Mouse (Mus musculus) neural tube, embryonic 14.5 days (tissue): ENCODE data around the gene Tssk2. TPM values are rescaled to one million over a fixed set of nuclear protein-coding genes. Genes with fewer than 3 reads are reported as not detected.
A peak's percentile ranks its signal among the peaks of the same experiment; 100 is the strongest.

Experiments used
- ATAC-seq: fragments of 200-750 bp; cut with Nextera tagmentation; 2 replicates; pipeline ENCODE4 v1.8.0; 2017; ENCODE audit warnings: low read depth, mild to moderate bottlenecking, moderate TSS enrichment, moderate library complexity
- H3K27ac ChIP-seq: fragments of 300-500 bp; sonication (generic); 2 replicates; pipeline ENCODE4 v1.5.1; 2014; ENCODE audit warnings: low read depth, mild to moderate bottlenecking, control low read depth, low read length, moderate library complexity, mixed read lengths
- H3K27me3 ChIP-seq: fragments of 300-500 bp; sonication (generic); 2 replicates; pipeline ENCODE4 v1.6.1; 2014; ENCODE audit warnings: low read length; ENCODE audit not compliant: control insufficient read depth, insufficient read depth
- H3K36me3 ChIP-seq: fragments of 300-500 bp; sonication (generic); 2 replicates; pipeline ENCODE4 v1.6.1; 2014; ENCODE audit warnings: low read length, mixed read lengths; ENCODE audit not compliant: control insufficient read depth, insufficient read depth
- H3K4me1 ChIP-seq: fragments of 300-500 bp; sonication (generic); 2 replicates; pipeline ENCODE4 v1.6.1; 2014; ENCODE audit warnings: low read length; ENCODE audit not compliant: control insufficient read depth, insufficient read depth
- H3K4me2 ChIP-seq: fragments of 300-500 bp; sonication (generic); 2 replicates; pipeline ENCODE4 v1.6.1; 2014; ENCODE audit warnings: mild to moderate bottlenecking, low read depth, low read length, control low read depth
- H3K4me3 ChIP-seq: fragments of 300-500 bp; sonication (generic); 2 replicates; pipeline ENCODE4 v1.5.1; 2014; ENCODE audit warnings: low read depth, low read length, control low read depth, mixed read lengths
- H3K9ac ChIP-seq: fragments of 300-500 bp; sonication (generic); replicated peaks from 2 replicates; pipeline ENCODE4 v1.6.1; 2014; ENCODE audit warnings: low read depth, mild to moderate bottlenecking, control low read depth, low read length, mixed read lengths
- H3K9me3 ChIP-seq: fragments of 300-500 bp; sonication (generic); 2 replicates; pipeline ENCODE4 v1.6.1; 2016; ENCODE audit warnings: low read length; ENCODE audit not compliant: control insufficient read depth
- whole genome bisulfite sequencing: fragments of 180-500 bp; shearing (Covaris S2); extraction: QIAGEN DNeasy Blood & Tissue Kit; methylation state at CpG from one replicate; pipeline ENCODE4 v1.1.7; 2014; 5-methylcytosine and 5-hydroxymethylcytosine counted together
- polyA plus RNA-seq: library from polyadenylated mRNA; unstranded; fragments of >200 nt; fragmentation: Nextera tagmentation; extraction: Ambion mirVana; gene quantifications from 2 replicates; pipeline ENCODE4 v1.2.1, GENCODE M21; 2014

Tssk2 gene
- polyA plus RNA-seq, 1 experiment from 2014 or later = not detected

GRCm38 (mm10) chr16:17945081-17945831, 46.8 kb downstream of the Tssk2 start:
- WGBS = 47% methylated on average over 7 of the region's 7 CpGs
- H3K9me3 ChIP-seq = no peaks in the 10 kb centered on the region
- no peak overlapping the region for H3K4me2 ChIP-seq
- H3K4me3 ChIP-seq = no peak overlapping the region
- H3K4me1 ChIP-seq = no peaks in the 10 kb centered on the region
- H3K36me3 ChIP-seq = no peaks in the 10 kb centered on the region
- H3K9ac ChIP-seq = no peak overlapping the region
- no peaks in the 10 kb centered on the region for H3K27me3 ChIP-seq
- no peak for ATAC-seq
- no peak overlapping the region for H3K27ac ChIP-seq

DNA sequence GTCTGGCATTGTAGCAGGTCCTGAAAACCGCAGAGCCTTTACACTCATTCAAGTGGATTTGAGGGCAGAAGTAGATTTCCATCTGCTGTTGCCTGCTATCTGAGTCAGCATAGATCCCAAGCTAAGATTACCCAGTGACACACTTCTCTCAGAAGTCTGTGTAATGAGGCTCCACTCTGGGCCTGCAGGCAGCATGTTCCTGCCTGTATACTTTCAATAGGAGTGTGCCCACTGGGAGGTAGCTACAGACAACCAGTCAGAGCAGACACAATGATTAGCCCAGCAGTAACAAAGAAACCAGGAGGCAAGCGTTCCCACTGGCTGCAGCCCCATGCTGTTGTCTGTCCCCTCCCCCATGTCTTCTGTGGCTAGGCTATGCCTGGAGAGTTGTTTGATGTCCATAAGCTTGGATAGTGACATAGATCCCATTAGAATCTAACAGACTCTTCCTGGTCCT, 51.0 kb downstream of the Tssk2 start:
- no peak overlapping the region for H3K4me2 ChIP-seq
- no peak overlapping the region for H3K4me3 ChIP-seq
- no peaks in the 10 kb centered on the region for H3K9me3 ChIP-seq
- no peak overlapping the region for H3K9ac ChIP-seq
- WGBS = 31% methylated on average over 2 of the region's 2 CpGs
- no peaks in the 10 kb centered on the region for H3K27me3 ChIP-seq
- no peaks in the 10 kb centered on the region for H3K36me3 ChIP-seq
- no peak overlapping the region; the same call in 1 of the 2 replicates for H3K27ac ChIP-seq
- ATAC-seq = 0 out of 2 replicates have a peak, but pooled peaks have one; percentile 38
- no peaks in the 10 kb centered on the region for H3K4me1 ChIP-seq

Other genes starting within 250 kb of the Tssk2 start
- 46.9 and 51.0 TPM in 2 replicates for gene Med15, start 165.7 kb upstream of the Tssk2 start, polyA plus RNA-seq
- gene Klhl22, start 139.0 kb upstream of the Tssk2 start, polyA plus RNA-seq = 90.9 and 98.9 TPM in 2 replicates
- gene Scarf2, start 101.4 kb upstream of the Tssk2 start, polyA plus RNA-seq = 0.95 and 2.0 TPM in 2 replicates
- gene B830017H08Rik, start 65.5 kb upstream of the Tssk2 start, polyA plus RNA-seq = 4.7 and 6.5 TPM in 2 replicates
- gene Car15, start 60.3 kb upstream of the Tssk2 start, polyA plus RNA-seq = 3.9 and 4.0 TPM in 2 replicates
- 0.21 and 0.36 TPM in 2 replicates for gene Gm20518, start 7.0 kb upstream of the Tssk2 start, polyA plus RNA-seq
- 0.08 TPM in 1 of 2 replicates, not detected in the other for gene Tssk1, start 4.4 kb upstream of the Tssk2 start, polyA plus RNA-seq
- 98.8 and 104 TPM in 2 replicates for gene Dgcr2, start 75 bp upstream of the Tssk2 start, polyA plus RNA-seq
- gene Ess2, start 12.7 kb downstream of the Tssk2 start, polyA plus RNA-seq = 42.4 and 42.5 TPM in 2 replicates
- 0.24 TPM in 1 of 2 replicates, not detected in the other for gene Gsc2, start 16.4 kb downstream of the Tssk2 start, polyA plus RNA-seq
- gene Slc25a1, start 29.6 kb downstream of the Tssk2 start, polyA plus RNA-seq = 165 and 199 TPM in 2 replicates
- not detected in 2 replicates for gene Vpreb2, start 81.8 kb downstream of the Tssk2 start, polyA plus RNA-seq
- gene Dgcr6, start 154.2 kb downstream of the Tssk2 start, polyA plus RNA-seq = 155 and 174 TPM in 2 replicates
- gene Prodh, start 191.6 kb downstream of the Tssk2 start, polyA plus RNA-seq = 2.2 and 2.5 TPM in 2 replicates
- 27.4 and 36.4 TPM in 2 replicates for gene Rtn4r, start 229.0 kb downstream of the Tssk2 start, polyA plus RNA-seq